Mouse (Mus musculus) ES-Bruce4 (cell line): ENCODE measurements around the gene Rapgef1. TPM values are rescaled to one million over a fixed set of nuclear protein-coding genes. Genes with fewer than 3 reads are reported as not detected.

Experiments used
- H3K27ac ChIP-seq: 2 replicates; pipeline ENCODE4 v1.5.1; 2012; ENCODE audit warnings: low read length, inconsistent platforms; ENCODE audit not compliant: insufficient read depth
- H3K27me3 ChIP-seq: 2 replicates; pipeline ENCODE4 v1.6.1; 2012; ENCODE audit warnings: mild to moderate bottlenecking, low read length, inconsistent platforms; ENCODE audit not compliant: control insufficient read depth, poor library complexity, insufficient read depth, severe bottlenecking
- H3K36me3 ChIP-seq: 2 replicates; pipeline ENCODE4 v1.6.1; 2012; ENCODE audit warnings: inconsistent platforms, mild to moderate bottlenecking, low read length, moderate library complexity; ENCODE audit not compliant: control insufficient read depth, poor library complexity, insufficient read depth, severe bottlenecking
- H3K4me1 ChIP-seq: one replicate; pipeline ENCODE4 v1.8.1; 2011; ENCODE audit warnings: low read length; ENCODE audit not compliant: control insufficient read depth, insufficient read depth
- H3K4me3 ChIP-seq: 2 replicates; pipeline ENCODE4 v1.5.1; 2011; ENCODE audit warnings: low read depth, mild to moderate bottlenecking, low read length
- H3K9ac ChIP-seq: 2 replicates; pipeline ENCODE4 v1.6.1; 2012; ENCODE audit warnings: low read depth, mild to moderate bottlenecking, inconsistent platforms; ENCODE audit not compliant: poor library complexity, severe bottlenecking
- H3K9me3 ChIP-seq: replicated peaks from 2 replicates; pipeline ENCODE4 v1.6.1; 2012; ENCODE audit warnings: mild to moderate bottlenecking, low read length, inconsistent platforms; ENCODE audit not compliant: control insufficient read depth, poor library complexity, insufficient read depth, severe bottlenecking
- CTCF ChIP-seq: IDR thresholded peaks from one replicate; pipeline ENCODE4 v1.8.1; 2011; ENCODE audit warnings: low read depth, low read length
- EP300 ChIP-seq: IDR thresholded peaks from 2 replicates; pipeline ENCODE4 v1.6.1; 2011; ENCODE audit warnings: low read depth, low read length; ENCODE audit not compliant: insufficient read depth
- POLR2A ChIP-seq: IDR thresholded peaks from one replicate; pipeline ENCODE4 v1.8.1; 2011; ENCODE audit warnings: low read length; ENCODE audit not compliant: insufficient read depth
- polyA plus RNA-seq: library from polyadenylated mRNA; stranded (reverse); fragments of >200 nt; gene quantifications from 2 replicates; pipeline ENCODE4 v1.2.4, GENCODE M21; 2011; ENCODE audit warnings: low read depth; ENCODE audit not compliant: missing spikeins, insufficient read depth, insufficient read length

The Rapgef1 gene
- polyA plus RNA-seq, 1 experiment = 37.0 TPM

- no peaks in the 10 kb centered on the region; the same call in 1 of the 2 replicates for H3K27me3 ChIP-seq
- H3K4me1 ChIP-seq = peaks cover 20% of the 10 kb centered on the region
- peak overlapping the region; percentile 20 for H3K4me3 ChIP-seq
- TF ChIP-seq EP300 (no peak), CTCF (no peak), POLR2A (no peak)
- no peak overlapping the region for H3K27ac ChIP-seq
- H3K36me3 ChIP-seq = no peaks in the 10 kb centered on the region
- peak overlapping the region; percentile 95 for H3K9ac ChIP-seq
- no peaks in the 10 kb centered on the region for H3K9me3 ChIP-seq
These were observed 1.6 kb downstream of the Rapgef1 start for GRCm38 (mm10) chr2:29621163-29621562.

- Histone ChIP-seq H3K9me3 (no peaks in the 10 kb centered on the region), H3K4me3 (no peak overlapping the region), H3K27me3 (no peaks in the 10 kb centered on the region; the same call in 1 of the 2 replicates), H3K9ac (0 out of 2 replicates have a peak overlapping the region, but pooled peaks have one; percentile 95), H3K27ac (no peak overlapping the region), H3K36me3 (no peaks in the 10 kb centered on the region), H3K4me1 (peaks cover 21% of the 10 kb centered on the region)
- TF ChIP-seq CTCF = no peak
- no peak for TF ChIP-seq EP300
- TF ChIP-seq POLR2A = no peak
These were observed 2.1 kb downstream of the Rapgef1 start for GRCm38 (mm10) chr2:29621636-29622035.

GRCm38 (mm10) chr2:29622126-29623005, 2.8 kb downstream of the Rapgef1 start:
- Histone ChIP-seq H3K4me1 (peaks cover 21% of the 10 kb centered on the region), H3K27ac (no peak overlapping the region), H3K36me3 (no peaks in the 10 kb centered on the region), H3K27me3 (no peaks in the 10 kb centered on the region), H3K9ac (no peak overlapping the region), H3K4me3 (no peak overlapping the region), H3K9me3 (no peaks in the 10 kb centered on the region)
- TF ChIP-seq POLR2A (no peak), CTCF (no peak), EP300 (no peak)

GRCm38 (mm10) chr2:29623247-29624090, 3.9 kb downstream of the Rapgef1 start:
- H3K9ac ChIP-seq = no peak overlapping the region
- H3K27ac ChIP-seq = no peak overlapping the region
- H3K4me3 ChIP-seq = no peak overlapping the region
- H3K27me3 ChIP-seq = no peaks in the 10 kb centered on the region
- peaks cover 21% of the 10 kb centered on the region for H3K4me1 ChIP-seq
- no peaks in the 10 kb centered on the region for H3K9me3 ChIP-seq
- H3K36me3 ChIP-seq = no peaks in the 10 kb centered on the region
- no peak for TF ChIP-seq CTCF
- TF ChIP-seq POLR2A = no peak
- TF ChIP-seq EP300 = no peak

GRCm38 (mm10) chr2:29624091-29624608, 4.6 kb downstream of the Rapgef1 start:
- no peak for TF ChIP-seq EP300
- TF ChIP-seq CTCF = no peak
- TF ChIP-seq POLR2A = no peak
- H3K9ac ChIP-seq = no peak overlapping the region

More at GRCm38 (mm10) chr2:29624091-29624608, 4.6 kb downstream of the Rapgef1 start:
- Histone ChIP-seq H3K9me3 (no peaks in the 10 kb centered on the region), H3K4me1 (peaks cover 24% of the 10 kb centered on the region), H3K27ac (no peak overlapping the region), H3K36me3 (no peaks in the 10 kb centered on the region), H3K27me3 (no peaks in the 10 kb centered on the region), H3K4me3 (no peak overlapping the region)
